Mouse (Mus musculus): ENCODE results near the gene Tnc. TPM values are rescaled to one million over a fixed set of nuclear protein-coding genes. Genes with fewer than 3 reads are reported as not detected.
A peak's percentile ranks its signal among the peaks of the same experiment; 100 is the strongest.

Tnc gene
- polyA plus RNA-seq, 1 experiment from 2014 or later: 4.0 TPM

GRCm38 (mm10) chr4:64074725-64075124, 27.9 kb upstream of the Tnc start:
- Histone ChIP-seq H3K4me3 (ENCODE audit: low read depth, low read length) (no peak overlapping the region), H3K27me3 (ENCODE audit: control insufficient read depth, insufficient read depth, low read length) (no peaks in the 10 kb centered on the region), H3K27ac (ENCODE audit: low read depth, low read length) (no peak overlapping the region), H3K9ac (ENCODE audit: low read length) (no peak overlapping the region), H3K4me1 (ENCODE audit: control insufficient read depth, insufficient read depth, low read length) (no peaks in the 10 kb centered on the region), H3K4me2 (no peak overlapping the region), H3K36me3 (ENCODE audit: control insufficient read depth, insufficient read depth, low read length) (no peaks in the 10 kb centered on the region), H3K9me3 (ENCODE audit: control insufficient read depth, low read length) (no peaks in the 10 kb centered on the region)
- ATAC-seq (ENCODE audit: low FRiP score): no peak
- DNase-seq (ENCODE audit: low spot score, missing footprints): no peak

DNA sequence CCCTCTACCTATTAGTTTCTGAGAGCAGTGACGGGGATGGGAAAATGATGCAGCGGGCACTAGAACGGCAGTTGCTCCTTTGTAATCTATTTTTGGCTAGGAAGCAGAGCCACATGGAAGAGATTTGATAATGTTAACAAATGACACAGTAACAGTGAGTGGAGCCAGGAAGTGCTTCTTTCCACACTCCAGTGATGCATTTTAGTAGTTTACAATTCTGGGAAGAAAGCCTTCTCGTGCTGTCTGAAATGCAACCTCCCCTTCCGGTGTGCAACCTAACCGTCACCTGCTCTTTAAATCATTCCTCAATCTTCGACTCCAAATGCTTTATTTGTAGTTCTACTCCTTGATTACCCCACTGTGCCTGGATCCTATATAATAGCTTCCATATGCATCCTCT, 20.6 kb upstream of the Tnc start:
- Histone ChIP-seq H3K36me3 (ENCODE audit: control insufficient read depth, insufficient read depth, low read length) (no peaks in the 10 kb centered on the region), H3K4me2 (no peak overlapping the region), H3K4me3 (ENCODE audit: low read depth, low read length) (no peak overlapping the region), H3K27ac (ENCODE audit: low read depth, low read length) (no peak overlapping the region), H3K9ac (ENCODE audit: low read length) (no peak overlapping the region), H3K27me3 (ENCODE audit: control insufficient read depth, insufficient read depth, low read length) (no peaks in the 10 kb centered on the region), H3K9me3 (ENCODE audit: control insufficient read depth, low read length) (no peaks in the 10 kb centered on the region), H3K4me1 (ENCODE audit: control insufficient read depth, insufficient read depth, low read length) (no peaks in the 10 kb centered on the region)
- WGBS: 88% methylated on average over 7 of the region's 7 CpGs
- DNase-seq (ENCODE audit: low spot score, missing footprints): no peak
- ATAC-seq (ENCODE audit: low FRiP score): no peak

- H3K4me2 ChIP-seq: no peak overlapping the region
- no peaks in the 10 kb centered on the region for H3K27me3 ChIP-seq (ENCODE audit: control insufficient read depth, insufficient read depth, low read length)
- no peak overlapping the region for H3K4me3 ChIP-seq (ENCODE audit: low read depth, low read length)
- H3K9me3 ChIP-seq (ENCODE audit: control insufficient read depth, low read length): no peaks in the 10 kb centered on the region
- H3K36me3 ChIP-seq (ENCODE audit: control insufficient read depth, insufficient read depth, low read length): no peaks in the 10 kb centered on the region
- no peak overlapping the region for H3K9ac ChIP-seq (ENCODE audit: low read length)
- ATAC-seq (ENCODE audit: low FRiP score) (0 out of 2 replicates have a peak, but pooled peaks have one; percentile 48), DNase-seq (ENCODE audit: low spot score, missing footprints) (no peak)
- 52% methylated on average over 10 of the region's 10 CpGs for WGBS
- H3K27ac ChIP-seq (ENCODE audit: low read depth, low read length): no peak overlapping the region
- no peaks in the 10 kb centered on the region for H3K4me1 ChIP-seq (ENCODE audit: control insufficient read depth, insufficient read depth, low read length)
Measured at GRCm38 (mm10) chr4:64065266-64065665, 18.5 kb upstream of the Tnc start.

DNA sequence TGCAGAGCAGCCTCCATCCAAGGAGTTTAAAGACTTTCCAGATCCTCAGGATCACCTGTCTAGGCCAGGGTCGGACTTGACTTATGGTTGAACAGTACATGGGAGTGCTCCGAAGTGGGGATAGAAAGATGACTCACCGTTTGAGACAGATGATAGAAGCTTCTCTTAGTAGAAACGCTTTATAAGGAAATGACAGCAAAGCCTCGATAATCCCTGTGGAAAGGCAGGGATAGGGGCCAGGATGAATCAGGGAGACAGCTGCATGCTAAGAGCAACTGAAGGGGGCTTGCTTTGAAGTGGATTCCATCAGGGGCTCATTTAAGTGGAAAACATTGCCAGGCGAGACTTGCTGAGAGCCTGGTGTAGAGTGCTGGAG, 12.0 kb upstream of the Tnc start:
- H3K9ac ChIP-seq (ENCODE audit: low read length): no peak overlapping the region
- no peaks in the 10 kb centered on the region for H3K27me3 ChIP-seq (ENCODE audit: control insufficient read depth, insufficient read depth, low read length)
- no peak overlapping the region for H3K4me3 ChIP-seq (ENCODE audit: low read depth, low read length)
- no peak overlapping the region for H3K27ac ChIP-seq (ENCODE audit: low read depth, low read length)
- peak; percentile 56 for DNase-seq (ENCODE audit: low spot score, missing footprints)
- no peak for ATAC-seq (ENCODE audit: low FRiP score)
- WGBS: 42% methylated on average over 6 of the region's 6 CpGs
- no peaks in the 10 kb centered on the region for H3K9me3 ChIP-seq (ENCODE audit: control insufficient read depth, low read length)
- H3K4me2 ChIP-seq: no peak overlapping the region
- 0 out of 2 replicates have a peak, but pooled peaks cover 2% of the 10 kb centered on the region for H3K4me1 ChIP-seq (ENCODE audit: control insufficient read depth, insufficient read depth, low read length)
- no peaks in the 10 kb centered on the region for H3K36me3 ChIP-seq (ENCODE audit: control insufficient read depth, insufficient read depth, low read length)

GRCm38 (mm10) chr4:64058048-64058855, 11.4 kb upstream of the Tnc start:
- H3K4me3 ChIP-seq (ENCODE audit: low read depth, low read length): no peak overlapping the region
- no peaks in the 10 kb centered on the region for H3K27me3 ChIP-seq (ENCODE audit: control insufficient read depth, insufficient read depth, low read length)
- no peak overlapping the region for H3K9ac ChIP-seq (ENCODE audit: low read length)
- H3K4me2 ChIP-seq: no peak overlapping the region
- no peak for ATAC-seq (ENCODE audit: low FRiP score)
- no peaks in the 10 kb centered on the region for H3K36me3 ChIP-seq (ENCODE audit: control insufficient read depth, insufficient read depth, low read length)
- WGBS: 43% methylated on average over 12 of the region's 12 CpGs
- peak; percentile 70 for DNase-seq (ENCODE audit: low spot score, missing footprints)
- no peaks in the 10 kb centered on the region for H3K9me3 ChIP-seq (ENCODE audit: control insufficient read depth, low read length)
- 0 out of 2 replicates have a peak, but pooled peaks cover 2% of the 10 kb centered on the region for H3K4me1 ChIP-seq (ENCODE audit: control insufficient read depth, insufficient read depth, low read length)
- H3K27ac ChIP-seq (ENCODE audit: low read depth, low read length): no peak overlapping the region

DNA sequence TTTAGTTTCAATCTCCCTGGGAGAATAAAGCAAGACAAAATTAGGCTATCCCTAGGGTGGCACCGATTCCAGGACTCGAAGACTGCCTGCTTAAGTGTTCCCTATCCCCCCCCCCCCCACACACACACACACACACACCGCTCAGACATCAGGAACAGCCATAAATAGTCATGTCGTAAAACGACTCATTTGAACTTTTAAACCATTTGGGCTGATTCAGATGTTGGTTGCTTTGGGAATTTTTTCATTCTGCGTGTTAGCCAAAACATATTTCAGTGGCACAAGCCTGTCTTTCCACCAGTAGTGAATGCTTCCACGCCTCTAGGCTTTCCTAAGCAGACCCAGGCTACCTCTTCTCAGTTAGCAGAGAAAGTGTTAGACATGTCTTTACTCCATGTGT, 1.4 kb upstream of the Tnc start:
- ATAC-seq (ENCODE audit: low FRiP score): no peak

GRCm38 (mm10) chr4:64043893-64044292, 2.9 kb downstream of the Tnc start:
- 84% methylated on average over 4 of the region's 4 CpGs for WGBS
- peaks cover 16% of the 10 kb centered on the region for H3K27me3 ChIP-seq (ENCODE audit: control insufficient read depth, insufficient read depth, low read length)
- ATAC-seq (ENCODE audit: low FRiP score) (no peak), DNase-seq (ENCODE audit: low spot score, missing footprints) (no peak)
- no peak overlapping the region for H3K4me3 ChIP-seq (ENCODE audit: low read depth, low read length)
- no peak overlapping the region for H3K4me2 ChIP-seq
- H3K4me1 ChIP-seq (ENCODE audit: control insufficient read depth, insufficient read depth, low read length): no peaks in the 10 kb centered on the region; the same call in 1 of the 2 replicates
- no peak overlapping the region for H3K9ac ChIP-seq (ENCODE audit: low read length)
- no peaks in the 10 kb centered on the region for H3K9me3 ChIP-seq (ENCODE audit: control insufficient read depth, low read length)
- no peaks in the 10 kb centered on the region for H3K36me3 ChIP-seq (ENCODE audit: control insufficient read depth, insufficient read depth, low read length)
- H3K27ac ChIP-seq (ENCODE audit: low read depth, low read length): no peak overlapping the region

More for the DNA sequence above, 1.4 kb upstream of the Tnc start:
- no peak for DNase-seq (ENCODE audit: low spot score, missing footprints)
- Histone ChIP-seq H3K27me3 (ENCODE audit: control insufficient read depth, insufficient read depth, low read length) (peaks cover 16% of the 10 kb centered on the region), H3K4me1 (ENCODE audit: control insufficient read depth, insufficient read depth, low read length) (no peaks in the 10 kb centered on the region; the same call in 1 of the 2 replicates), H3K36me3 (ENCODE audit: control insufficient read depth, insufficient read depth, low read length) (no peaks in the 10 kb centered on the region), H3K4me3 (ENCODE audit: low read depth, low read length) (no peak overlapping the region), H3K4me2 (no peak overlapping the region), H3K27ac (ENCODE audit: low read depth, low read length) (no peak overlapping the region), H3K9ac (ENCODE audit: low read length) (no peak overlapping the region), H3K9me3 (ENCODE audit: control insufficient read depth, low read length) (no peaks in the 10 kb centered on the region)
- WGBS: 85% methylated on average over 7 of the region's 7 CpGs

DNA sequence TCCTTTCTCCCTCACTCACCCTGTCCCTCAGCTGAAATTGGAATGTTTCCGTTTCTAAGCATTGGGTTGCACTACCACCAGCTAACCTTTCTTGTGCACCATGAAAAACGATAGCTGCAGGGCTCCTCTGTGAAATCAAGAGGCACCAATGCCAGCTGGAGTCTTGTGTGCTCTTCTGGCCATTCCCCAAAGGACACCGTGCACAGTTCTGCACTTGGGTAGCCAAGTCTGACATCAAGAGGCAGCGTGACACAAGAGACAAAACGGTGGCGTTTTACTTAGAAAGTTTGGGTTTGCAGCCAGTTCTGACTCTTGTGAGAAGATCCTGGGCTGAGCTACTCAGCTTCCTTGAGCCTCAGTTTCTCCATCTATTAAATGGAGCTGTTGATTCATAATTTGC, 3.4 kb downstream of the Tnc start:
- Histone ChIP-seq H3K4me2 (no peak overlapping the region), H3K4me3 (ENCODE audit: low read depth, low read length) (no peak overlapping the region), H3K27me3 (ENCODE audit: control insufficient read depth, insufficient read depth, low read length) (peaks cover 16% of the 10 kb centered on the region), H3K4me1 (ENCODE audit: control insufficient read depth, insufficient read depth, low read length) (no peaks in the 10 kb centered on the region; the same call in 1 of the 2 replicates), H3K36me3 (ENCODE audit: control insufficient read depth, insufficient read depth, low read length) (no peaks in the 10 kb centered on the region), H3K9me3 (ENCODE audit: control insufficient read depth, low read length) (no peaks in the 10 kb centered on the region), H3K27ac (ENCODE audit: low read depth, low read length) (no peak overlapping the region), H3K9ac (ENCODE audit: low read length) (no peak overlapping the region)
- ATAC-seq (ENCODE audit: low FRiP score): no peak
- DNase-seq (ENCODE audit: low spot score, missing footprints): no peak
- 84% methylated on average over 6 of the region's 6 CpGs for WGBS

- H3K4me2 ChIP-seq: no peak overlapping the region
- ATAC-seq (ENCODE audit: low FRiP score): no peak
- H3K4me3 ChIP-seq (ENCODE audit: low read depth, low read length): no peak overlapping the region
- 92% methylated on average over 2 of the region's 2 CpGs for WGBS
- H3K27ac ChIP-seq (ENCODE audit: low read depth, low read length): no peak overlapping the region
- H3K27me3 ChIP-seq (ENCODE audit: control insufficient read depth, insufficient read depth, low read length): no peaks in the 10 kb centered on the region
- no peaks in the 10 kb centered on the region for H3K36me3 ChIP-seq (ENCODE audit: control insufficient read depth, insufficient read depth, low read length)
- no peaks in the 10 kb centered on the region for H3K4me1 ChIP-seq (ENCODE audit: control insufficient read depth, insufficient read depth, low read length)
- no peaks in the 10 kb centered on the region for H3K9me3 ChIP-seq (ENCODE audit: control insufficient read depth, low read length)
- DNase-seq (ENCODE audit: low spot score, missing footprints): no peak
- no peak overlapping the region for H3K9ac ChIP-seq (ENCODE audit: low read length)
Measured at GRCm38 (mm10) chr4:64039091-64039490, 7.7 kb downstream of the Tnc start.
